Mouse (Mus musculus) liver, embryonic 15.5 days (tissue): Measurements from ENCODE around the gene Gm49361. TPM values are rescaled to one million over a fixed set of nuclear protein-coding genes. Genes with fewer than 3 reads are reported as not detected.
A peak's percentile ranks its signal among the peaks of the same experiment; 100 is the strongest.

ENCODE experiments used
- ATAC-seq: fragments of 200-750 bp; cut with Nextera tagmentation; 2 replicates; pipeline ENCODE4 v1.8.0; 2017; ENCODE audit warnings: moderate number of reproducible peaks, mild to moderate bottlenecking, moderate library complexity; ENCODE audit not compliant: insufficient read depth
- H3K27ac ChIP-seq: fragments of 300-500 bp; sonication (generic); replicated peaks from 2 replicates; pipeline ENCODE4 v1.5.1; 2015; ENCODE audit warnings: mild to moderate bottlenecking, inconsistent platforms
- H3K27me3 ChIP-seq: fragments of 300-500 bp; sonication (generic); 2 replicates; pipeline ENCODE4 v1.6.1; 2015; ENCODE audit warnings: mild to moderate bottlenecking, inconsistent platforms
- H3K36me3 ChIP-seq: fragments of 300-500 bp; sonication (generic); replicated peaks from 2 replicates; pipeline ENCODE4 v1.6.1; 2015; ENCODE audit warnings: moderate library complexity, mild to moderate bottlenecking, inconsistent platforms
- H3K4me1 ChIP-seq: fragments of 300-500 bp; sonication (generic); replicated peaks from 2 replicates; pipeline ENCODE4 v1.6.1; 2015; ENCODE audit warnings: inconsistent platforms
- H3K4me2 ChIP-seq: fragments of 300-500 bp; sonication (generic); 2 replicates; pipeline ENCODE4 v1.6.1; 2015; ENCODE audit warnings: moderate library complexity, mild to moderate bottlenecking, inconsistent platforms
- H3K4me3 ChIP-seq: fragments of 300-500 bp; sonication (generic); replicated peaks from 2 replicates; pipeline ENCODE4 v1.5.1; 2015; ENCODE audit warnings: mild to moderate bottlenecking, inconsistent platforms
- H3K9ac ChIP-seq: fragments of 300-500 bp; sonication (generic); 2 replicates; pipeline ENCODE4 v1.6.1; 2015; ENCODE audit warnings: moderate library complexity, mild to moderate bottlenecking, inconsistent platforms
- H3K9me3 ChIP-seq: fragments of 300-500 bp; sonication (generic); replicated peaks from 2 replicates; pipeline ENCODE4 v1.6.1; 2016; ENCODE audit warnings: inconsistent platforms
- WGBS: fragments of 180-500 bp; shearing (Covaris S2); methylation state at CpG from one replicate; pipeline ENCODE4 v1.1.7; 2015; ENCODE audit warnings: mixed read lengths; ENCODE audit not compliant: insufficient replicate concordance; 5-methylcytosine and 5-hydroxymethylcytosine counted together
- polyA plus RNA-seq: library from polyadenylated mRNA; unstranded; fragments of >200 nt; fragmentation: Nextera tagmentation; extraction: Ambion mirVana; gene quantifications from 2 replicates; pipeline ENCODE4 v1.2.1, GENCODE M21; 2015

The Gm49361 gene
- polyA plus RNA-seq, 1 experiment from 2014 or later: not detected

- no peak overlapping the region for H3K27ac ChIP-seq
- 67% methylated on average over 4 of the region's 4 CpGs for WGBS
These were observed 39.2 kb downstream of the Gm49361 start for GRCm38 (mm10) chr14:57706760-57707099.

GRCm38 (mm10) chr14:57705759-57706158 is 40.1 kb downstream of the Gm49361 start:
- peaks cover 41% of the 10 kb centered on the region for H3K4me1 ChIP-seq
- no peak overlapping the region for H3K4me3 ChIP-seq
- 79% methylated on average over 4 of the region's 4 CpGs for WGBS

More at GRCm38 (mm10) chr14:57706760-57707099, 39.2 kb downstream of the Gm49361 start:
- no peak overlapping the region for H3K9ac ChIP-seq
- H3K27me3 ChIP-seq: no peaks in the 10 kb centered on the region
- H3K36me3 ChIP-seq: peaks cover 4% of the 10 kb centered on the region; the same call in 1 of the 2 replicates
- H3K9me3 ChIP-seq: no peaks in the 10 kb centered on the region
- H3K4me3 ChIP-seq: no peak overlapping the region
- ATAC-seq: no peak
- peaks cover 46% of the 10 kb centered on the region for H3K4me1 ChIP-seq
- H3K4me2 ChIP-seq: no peak overlapping the region

GRCm38 (mm10) chr14:57705075-57705474 is 40.8 kb downstream of the Gm49361 start:
- WGBS: 75% methylated on average over 4 of the region's 4 CpGs
- no peak for ATAC-seq
- H3K9me3 ChIP-seq: no peaks in the 10 kb centered on the region
- H3K36me3 ChIP-seq: peaks cover 8% of the 10 kb centered on the region; the same call in 1 of the 2 replicates
- no peak overlapping the region for H3K4me3 ChIP-seq
- no peaks in the 10 kb centered on the region for H3K27me3 ChIP-seq
- H3K4me2 ChIP-seq: no peak overlapping the region
- H3K9ac ChIP-seq: no peak overlapping the region
- peaks cover 34% of the 10 kb centered on the region for H3K4me1 ChIP-seq
- H3K27ac ChIP-seq: no peak overlapping the region

More at GRCm38 (mm10) chr14:57705759-57706158, 40.1 kb downstream of the Gm49361 start:
- ATAC-seq: no peak
- no peak overlapping the region for H3K27ac ChIP-seq
- no peaks in the 10 kb centered on the region for H3K27me3 ChIP-seq
- no peak overlapping the region for H3K4me2 ChIP-seq
- H3K9ac ChIP-seq: no peak overlapping the region
- peaks cover 4% of the 10 kb centered on the region; the same call in 1 of the 2 replicates for H3K36me3 ChIP-seq
- no peaks in the 10 kb centered on the region for H3K9me3 ChIP-seq

- H3K9ac ChIP-seq: no peak overlapping the region
- no peaks in the 10 kb centered on the region for H3K9me3 ChIP-seq
- H3K27me3 ChIP-seq: no peaks in the 10 kb centered on the region
- H3K4me2 ChIP-seq: no peak overlapping the region
- no peak for ATAC-seq
- H3K27ac ChIP-seq: no peak overlapping the region
- peaks cover 12% of the 10 kb centered on the region for H3K4me1 ChIP-seq
- H3K4me3 ChIP-seq: no peak overlapping the region
- H3K36me3 ChIP-seq: peaks cover 26% of the 10 kb centered on the region
- 63% methylated on average over 12 of the region's 12 CpGs for WGBS
These were observed 43.9 kb downstream of the Gm49361 start for GRCm38 (mm10) chr14:57701915-57702477.

GRCm38 (mm10) chr14:57699461-57699970 is 46.4 kb downstream of the Gm49361 start:
- no peak for ATAC-seq
- Histone ChIP-seq H3K27me3 (no peaks in the 10 kb centered on the region), H3K9ac (no peak overlapping the region), H3K4me3 (no peak overlapping the region), H3K4me2 (no peak overlapping the region), H3K9me3 (no peaks in the 10 kb centered on the region), H3K27ac (no peak overlapping the region), H3K4me1 (peaks cover 8% of the 10 kb centered on the region; the same call in 1 of the 2 replicates), H3K36me3 (peaks cover 44% of the 10 kb centered on the region)
- 92% methylated on average over 33 of the region's 33 CpGs for WGBS

- H3K27ac ChIP-seq: no peak overlapping the region
- WGBS: 80% methylated on average over 10 of the region's 10 CpGs
- no peak overlapping the region for H3K4me2 ChIP-seq
- ATAC-seq: no peak
- H3K27me3 ChIP-seq: no peaks in the 10 kb centered on the region
- H3K4me3 ChIP-seq: no peak overlapping the region
- H3K9ac ChIP-seq: no peak overlapping the region
- peaks cover 49% of the 10 kb centered on the region for H3K36me3 ChIP-seq
- peaks cover 8% of the 10 kb centered on the region; the same call in 1 of the 2 replicates for H3K4me1 ChIP-seq
- H3K9me3 ChIP-seq: no peaks in the 10 kb centered on the region
These were observed 46.9 kb downstream of the Gm49361 start for GRCm38 (mm10) chr14:57699016-57699415.

GRCm38 (mm10) chr14:57696066-57696465 is 49.8 kb downstream of the Gm49361 start:
- Histone ChIP-seq H3K4me2 (no peak overlapping the region), H3K27me3 (no peaks in the 10 kb centered on the region), H3K9me3 (no peaks in the 10 kb centered on the region), H3K4me3 (no peak overlapping the region), H3K27ac (no peak overlapping the region), H3K9ac (no peak overlapping the region), H3K4me1 (peaks cover 21% of the 10 kb centered on the region), H3K36me3 (peaks cover 66% of the 10 kb centered on the region)
- WGBS: 89% methylated on average over 15 of the region's 15 CpGs
- ATAC-seq: no peak

GRCm38 (mm10) chr14:57695550-57695949 is 50.4 kb downstream of the Gm49361 start:
- Histone ChIP-seq H3K4me1 (peaks cover 26% of the 10 kb centered on the region), H3K4me3 (no peak overlapping the region), H3K4me2 (no peak overlapping the region), H3K36me3 (peaks cover 69% of the 10 kb centered on the region), H3K9me3 (no peaks in the 10 kb centered on the region), H3K27me3 (no peaks in the 10 kb centered on the region), H3K27ac (no peak overlapping the region), H3K9ac (no peak overlapping the region)
- 82% methylated on average over 8 of the region's 8 CpGs for WGBS
- ATAC-seq: no peak

GRCm38 (mm10) chr14:57694246-57694645 is 51.7 kb downstream of the Gm49361 start:
- Histone ChIP-seq H3K4me2 (no peak overlapping the region), H3K4me1 (peaks cover 30% of the 10 kb centered on the region), H3K4me3 (no peak overlapping the region), H3K36me3 (peaks cover 61% of the 10 kb centered on the region), H3K27ac (0 out of 2 replicates have a peak overlapping the region, but pooled peaks have one; percentile 41), H3K27me3 (no peaks in the 10 kb centered on the region), H3K9me3 (no peaks in the 10 kb centered on the region), H3K9ac (no peak overlapping the region)
- 86% methylated on average over 16 of the region's 16 CpGs for WGBS
- ATAC-seq: no peak

GRCm38 (mm10) chr14:57692517-57693130 is 53.3 kb downstream of the Gm49361 start:
- peak overlapping the region; percentile 43 for H3K4me3 ChIP-seq
- H3K4me1 ChIP-seq: peaks cover 30% of the 10 kb centered on the region
- 0 out of 2 replicates have a peak overlapping the region, but pooled peaks have one; percentile 47 for H3K9ac ChIP-seq
- H3K4me2 ChIP-seq: peak overlapping the region; percentile 77
- no peaks in the 10 kb centered on the region for H3K9me3 ChIP-seq
- peaks cover 57% of the 10 kb centered on the region for H3K36me3 ChIP-seq
- H3K27me3 ChIP-seq: no peaks in the 10 kb centered on the region
- WGBS: 17% methylated on average over 17 of the region's 17 CpGs
- H3K27ac ChIP-seq: peak overlapping the region; percentile 97
- peak; percentile 98 for ATAC-seq

- Histone ChIP-seq H3K4me2 (no peak overlapping the region), H3K27me3 (no peaks in the 10 kb centered on the region), H3K27ac (no peak overlapping the region), H3K9ac (no peak overlapping the region), H3K9me3 (no peaks in the 10 kb centered on the region), H3K4me3 (no peak overlapping the region), H3K36me3 (peaks cover 50% of the 10 kb centered on the region), H3K4me1 (peaks cover 30% of the 10 kb centered on the region)
- WGBS: 93% methylated on average over 24 of the region's 24 CpGs
- ATAC-seq: no peak
These were observed 54.6 kb downstream of the Gm49361 start for GRCm38 (mm10) chr14:57691316-57691715.
